Mouse (Mus musculus) embryonic facial prominence, embryonic 11.5 days (tissue): ENCODE data around the gene Fam83f. TPM values are rescaled to one million over a fixed set of nuclear protein-coding genes. Genes with fewer than 3 reads are reported as not detected.

Experiments
- ATAC-seq: fragments of 200-750 bp; cut with Nextera tagmentation; replicated peaks from 2 replicates; pipeline ENCODE4 v1.8.0; 2017; ENCODE audit warnings: low read depth; ENCODE audit not compliant: insufficient number of reproducible peaks, low FRiP score, low TSS enrichment
- DNase-seq: peaks from one replicate; pipeline ENCODE4 v3.0.0-alpha.2; 2015; ENCODE audit warnings: low spot score
- H3K27ac ChIP-seq: fragments of 300-500 bp; sonication (generic); replicated peaks from 2 replicates; pipeline ENCODE4 v1.5.1; 2014; ENCODE audit warnings: mild to moderate bottlenecking, low read depth, low read length, control low read depth
- H3K27me3 ChIP-seq: fragments of 300-500 bp; sonication (generic); 2 replicates; pipeline ENCODE4 v1.6.1; 2014; ENCODE audit warnings: mild to moderate bottlenecking, low read length, moderate library complexity, mixed read lengths; ENCODE audit not compliant: control insufficient read depth, insufficient read depth
- H3K36me3 ChIP-seq: fragments of 300-500 bp; sonication (generic); replicated peaks from 2 replicates; pipeline ENCODE4 v1.6.1; 2014; ENCODE audit warnings: low read depth, mild to moderate bottlenecking, low read length, moderate library complexity, mixed read lengths; ENCODE audit not compliant: control insufficient read depth, insufficient read depth
- H3K4me1 ChIP-seq: fragments of 300-500 bp; sonication (generic); 2 replicates; pipeline ENCODE4 v1.6.1; 2014; ENCODE audit warnings: low read length, mixed read lengths; ENCODE audit not compliant: control insufficient read depth, insufficient read depth
- H3K4me2 ChIP-seq: fragments of 300-500 bp; sonication (generic); 2 replicates; pipeline ENCODE4 v1.6.1; 2014; ENCODE audit warnings: low read depth, mild to moderate bottlenecking, control low read depth, low read length, moderate library complexity
- H3K4me3 ChIP-seq: fragments of 300-500 bp; sonication (generic); 2 replicates; pipeline ENCODE4 v1.5.1; 2014; ENCODE audit warnings: low read depth, low read length, control low read depth
- H3K9ac ChIP-seq: fragments of 300-500 bp; sonication (generic); replicated peaks from 2 replicates; pipeline ENCODE4 v1.6.1; 2014; ENCODE audit warnings: mild to moderate bottlenecking, control low read depth, low read length
- H3K9me3 ChIP-seq: fragments of 300-500 bp; sonication (generic); replicated peaks from 2 replicates; pipeline ENCODE4 v1.6.1; 2016; ENCODE audit warnings: mild to moderate bottlenecking, low read length, inconsistent platforms, mixed read lengths; ENCODE audit not compliant: control insufficient read depth
- WGBS: fragments of 180-500 bp; shearing (Covaris S2); extraction: QIAGEN DNeasy Blood & Tissue Kit; methylation state at CpG from one replicate; pipeline ENCODE4 v1.1.7; 2014; 5-methylcytosine and 5-hydroxymethylcytosine counted together
- polyA plus RNA-seq: library from polyadenylated mRNA; unstranded; fragments of >200 nt; fragmentation: Nextera tagmentation; extraction: Ambion mirVana; gene quantifications from 2 replicates; pipeline ENCODE4 v1.2.1, GENCODE M21; 2014

The Fam83f gene
- polyA plus RNA-seq, 1 experiment from 2014 or later = 1.3 TPM

DNA sequence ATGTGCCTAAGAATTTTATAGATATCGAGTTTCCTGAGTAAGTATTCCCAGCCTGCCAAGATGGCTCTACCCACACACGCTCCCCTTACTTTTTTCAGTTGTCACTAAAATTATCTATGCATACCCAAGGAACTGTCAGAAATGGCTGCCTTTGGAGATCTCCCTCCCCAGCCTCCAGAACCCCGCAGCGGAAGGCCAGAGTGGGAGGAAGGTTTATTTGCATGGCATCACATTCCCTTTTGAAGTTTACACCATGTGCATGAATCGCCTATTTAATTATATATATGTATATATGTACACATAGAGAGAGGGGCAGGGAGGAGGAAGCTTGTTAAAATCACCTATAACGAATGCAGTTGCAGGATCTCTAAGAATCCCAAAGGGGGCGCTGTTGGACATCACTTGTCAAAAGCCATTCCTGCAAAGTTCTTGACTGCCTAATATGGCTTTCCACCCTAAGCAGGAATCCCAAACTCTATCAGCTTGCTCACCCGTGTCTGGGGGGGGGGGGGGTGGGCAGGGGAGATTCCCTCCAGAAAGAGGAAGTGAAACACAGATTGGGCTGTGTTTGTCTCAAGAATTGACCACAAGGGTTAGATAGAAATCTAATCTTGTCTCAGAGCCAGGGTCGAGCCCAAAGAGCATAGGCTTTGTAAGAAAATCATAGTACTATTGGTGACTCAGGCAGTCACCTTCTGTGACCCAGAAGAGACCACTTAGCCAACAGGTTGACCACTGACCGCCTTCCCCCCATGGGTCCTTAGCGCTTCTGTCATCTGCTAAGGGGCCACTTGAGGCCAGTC lies 37.1 kb upstream of the Fam83f start:
- no peak overlapping the region for H3K4me3 ChIP-seq
- H3K36me3 ChIP-seq = no peaks in the 10 kb centered on the region
- no peaks in the 10 kb centered on the region for H3K4me1 ChIP-seq
- no peak overlapping the region for H3K4me2 ChIP-seq
- H3K27ac ChIP-seq = no peak overlapping the region
- no peak for ATAC-seq
- no peak overlapping the region for H3K9ac ChIP-seq
- 56% methylated on average over 11 of the region's 11 CpGs for WGBS
- H3K9me3 ChIP-seq = no peaks in the 10 kb centered on the region
- H3K27me3 ChIP-seq = no peaks in the 10 kb centered on the region
- DNase-seq = peak; percentile 58

DNA sequence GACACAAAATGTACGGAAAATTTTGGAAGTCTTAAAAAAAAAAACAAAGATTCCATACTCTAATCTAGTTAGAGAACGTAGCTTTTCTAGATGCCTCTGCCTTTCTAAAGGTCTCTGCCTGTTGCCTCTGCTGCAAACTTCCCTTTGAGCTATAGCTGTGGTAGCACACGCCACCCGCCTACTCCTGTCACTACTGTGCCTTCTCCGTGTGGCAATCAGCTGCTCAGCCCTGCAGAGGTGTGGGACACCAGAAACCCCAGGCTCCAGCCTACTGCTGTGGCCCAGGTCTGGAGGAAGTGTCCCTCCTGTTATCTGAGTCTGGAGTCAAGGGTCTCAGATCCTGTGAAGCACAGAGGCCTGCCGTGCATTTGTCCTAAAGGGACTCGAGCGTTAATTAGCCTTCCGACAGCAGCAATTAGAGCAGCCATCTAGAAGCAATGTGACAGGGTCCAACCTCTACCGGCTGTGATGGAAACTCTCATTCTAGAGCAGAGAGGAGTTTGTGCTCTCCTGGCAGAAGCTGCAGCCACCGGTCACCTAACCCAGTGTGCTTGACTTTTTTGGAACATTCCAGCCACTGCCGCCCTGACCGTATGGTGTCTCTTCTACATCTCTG lies 34.8 kb upstream of the Fam83f start:
- H3K4me2 ChIP-seq = no peak overlapping the region
- H3K9me3 ChIP-seq = no peaks in the 10 kb centered on the region
- H3K4me1 ChIP-seq = no peaks in the 10 kb centered on the region
- H3K27me3 ChIP-seq = no peaks in the 10 kb centered on the region
- no peak overlapping the region for H3K4me3 ChIP-seq
- 51% methylated on average over 13 of the region's 13 CpGs for WGBS
- H3K9ac ChIP-seq = no peak overlapping the region
- no peaks in the 10 kb centered on the region for H3K36me3 ChIP-seq
- H3K27ac ChIP-seq = no peak overlapping the region
- ATAC-seq (no peak), DNase-seq (no peak)

GRCm38 (mm10) chr15:80639071-80639702 lies 32.5 kb upstream of the Fam83f start:
- H3K27ac ChIP-seq = no peak overlapping the region
- H3K9ac ChIP-seq = no peak overlapping the region
- H3K4me1 ChIP-seq = no peaks in the 10 kb centered on the region
- H3K9me3 ChIP-seq = no peaks in the 10 kb centered on the region
- 60% methylated on average over 11 of the region's 11 CpGs for WGBS
- no peak overlapping the region for H3K4me2 ChIP-seq
- no peak for DNase-seq
- no peak for ATAC-seq
- no peaks in the 10 kb centered on the region for H3K27me3 ChIP-seq
- no peaks in the 10 kb centered on the region for H3K36me3 ChIP-seq
- H3K4me3 ChIP-seq = no peak overlapping the region

DNA sequence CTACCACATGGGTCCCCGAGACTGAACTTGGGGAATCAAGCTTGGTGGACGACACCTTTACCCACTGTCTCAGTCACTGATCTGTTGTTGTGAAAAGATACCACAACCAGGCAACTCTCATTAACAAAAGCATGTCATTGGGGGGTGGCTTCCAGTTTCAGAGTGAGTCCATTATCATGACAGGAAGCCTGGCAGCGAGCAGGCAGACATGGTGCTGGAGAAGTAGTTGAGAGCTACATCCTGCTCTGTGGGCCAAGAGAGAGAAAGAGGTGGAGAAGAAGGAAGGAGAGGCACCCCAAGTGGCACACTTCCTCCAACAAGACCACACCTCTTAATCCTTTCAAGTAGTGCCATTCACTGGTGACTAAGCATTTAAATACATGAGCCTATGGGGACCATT lies 31.8 kb upstream of the Fam83f start:
- Histone ChIP-seq H3K27ac (no peak overlapping the region), H3K4me1 (no peaks in the 10 kb centered on the region), H3K36me3 (no peaks in the 10 kb centered on the region), H3K9me3 (no peaks in the 10 kb centered on the region), H3K9ac (no peak overlapping the region), H3K27me3 (no peaks in the 10 kb centered on the region), H3K4me3 (no peak overlapping the region), H3K4me2 (no peak overlapping the region)
- 84% methylated on average over 3 of the region's 3 CpGs for WGBS
- no peak for ATAC-seq
- DNase-seq = no peak

DNA sequence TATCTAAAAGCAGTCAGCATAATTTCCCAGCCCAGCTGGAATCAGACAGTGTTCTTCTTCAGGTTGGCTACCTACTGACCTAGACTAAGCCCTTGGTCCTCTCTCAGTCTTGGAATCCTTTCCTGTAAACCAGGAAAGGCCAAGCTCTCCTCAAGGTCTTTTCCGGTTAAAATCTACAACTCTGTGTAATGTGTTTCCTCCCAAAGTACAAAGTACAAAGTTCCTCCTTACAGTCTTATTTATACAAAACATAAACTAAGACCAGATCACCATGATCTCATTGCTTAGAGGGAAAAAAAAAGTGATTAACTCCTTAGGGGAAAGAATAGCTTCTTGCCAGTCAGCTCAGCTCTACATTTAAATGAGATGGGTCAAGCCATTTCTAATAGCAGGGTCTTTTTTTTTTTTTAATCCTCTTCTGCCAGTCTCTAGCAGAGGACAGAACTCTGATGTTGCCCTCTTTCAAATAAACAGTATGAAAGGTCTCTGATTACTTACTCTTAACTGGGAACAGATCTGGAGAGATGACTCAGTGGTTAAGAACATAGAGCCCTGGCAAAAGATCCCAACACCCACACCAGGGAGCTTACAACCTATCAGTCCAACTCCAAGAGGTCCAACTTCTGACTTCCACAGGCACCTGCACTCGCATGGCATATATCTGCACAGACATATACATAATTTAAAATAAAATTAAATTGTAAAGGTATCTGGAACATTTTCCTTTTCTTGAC lies 29.8 kb upstream of the Fam83f start:
- H3K4me3 ChIP-seq = no peak overlapping the region
- no peak overlapping the region for H3K9ac ChIP-seq
- no peak overlapping the region for H3K4me2 ChIP-seq
- no peaks in the 10 kb centered on the region for H3K27me3 ChIP-seq
- H3K36me3 ChIP-seq = no peaks in the 10 kb centered on the region
- DNase-seq (no peak), ATAC-seq (no peak)
- no peaks in the 10 kb centered on the region; the same call in none of the 2 replicates for H3K4me1 ChIP-seq
- 86% methylated on average over 2 of the region's 2 CpGs for WGBS
- H3K9me3 ChIP-seq = no peaks in the 10 kb centered on the region
- no peak overlapping the region for H3K27ac ChIP-seq

- no peak for ATAC-seq
- H3K4me3 ChIP-seq = no peak overlapping the region
- WGBS = 87% methylated on average over 17 of the region's 17 CpGs
- no peaks in the 10 kb centered on the region for H3K27me3 ChIP-seq
- no peaks in the 10 kb centered on the region; the same call in none of the 2 replicates for H3K4me1 ChIP-seq
- no peaks in the 10 kb centered on the region for H3K36me3 ChIP-seq
- no peak overlapping the region for H3K4me2 ChIP-seq
- DNase-seq = no peak
- H3K27ac ChIP-seq = no peak overlapping the region
- H3K9ac ChIP-seq = no peak overlapping the region
- H3K9me3 ChIP-seq = no peaks in the 10 kb centered on the region
Measured at GRCm38 (mm10) chr15:80645006-80645797, 26.4 kb upstream of the Fam83f start.

- Histone ChIP-seq H3K27ac (no peak overlapping the region), H3K36me3 (no peaks in the 10 kb centered on the region), H3K4me3 (no peak overlapping the region), H3K27me3 (no peaks in the 10 kb centered on the region), H3K9me3 (no peaks in the 10 kb centered on the region), H3K4me1 (no peaks in the 10 kb centered on the region; the same call in none of the 2 replicates), H3K9ac (no peak overlapping the region), H3K4me2 (no peak overlapping the region)
- WGBS = 64% methylated on average over 15 of the region's 15 CpGs
- ATAC-seq (no peak), DNase-seq (no peak)
Measured at GRCm38 (mm10) chr15:80648977-80649606, 22.6 kb upstream of the Fam83f start.
